Mouse (Mus musculus): ENCODE measurements at regions not wholly inside any gene's neighbourhood (a gene's known extent, or its start where the extent isn't known, plus 50 kb on each side); places are given as distances from the start of the nearest gene placed in this dataset.

GRCm38 (mm10) chr14:114877477-114877876 is 214.5 kb upstream of the Gpc5 start:
- TF ChIP-seq POLR2A (IDR thresholded peaks at IDR 0.05; ENCODE audit: insufficient read depth, low read depth, low read length) (no peak), EP300 (IDR thresholded peaks at IDR 0.05; ENCODE audit: insufficient read depth, low read depth, low read length) (no peak)

All from heart, adult 2 months (tissue).